Mouse (Mus musculus) midbrain, postnatal 0 days (tissue): ENCODE results near the gene Asic5. TPM values are rescaled to one million over a fixed set of nuclear protein-coding genes. Genes with fewer than 3 reads are reported as not detected.

Source experiments
- ATAC-seq: fragments of 200-750 bp; cut with Nextera tagmentation; 2 replicates; pipeline ENCODE4 v1.8.0; 2017; ENCODE audit warnings: moderate number of reproducible peaks, mild to moderate bottlenecking, moderate TSS enrichment, moderate library complexity; ENCODE audit not compliant: low FRiP score
- DNase-seq: peaks from one replicate; pipeline ENCODE4 v3.0.0-alpha.2; 2015; ENCODE audit warnings: low spot score
- H3K27ac ChIP-seq: fragments of 300-500 bp; sonication (generic); 2 replicates; pipeline ENCODE4 v1.5.1; 2014; ENCODE audit warnings: low read depth, mild to moderate bottlenecking, low read length, mixed read lengths
- H3K27me3 ChIP-seq: fragments of 300-500 bp; sonication (generic); 2 replicates; pipeline ENCODE4 v1.6.1; 2014; ENCODE audit warnings: low read length, control low read depth, mixed read lengths; ENCODE audit not compliant: insufficient read depth
- H3K36me3 ChIP-seq: fragments of 300-500 bp; sonication (generic); 2 replicates; pipeline ENCODE4 v1.6.1; 2014; ENCODE audit warnings: low read length, control low read depth, mixed read lengths; ENCODE audit not compliant: insufficient read depth
- H3K4me1 ChIP-seq: fragments of 300-500 bp; sonication (generic); 2 replicates; pipeline ENCODE4 v1.6.1; 2014; ENCODE audit warnings: mild to moderate bottlenecking, control low read depth, antibody characterized with exemption, low read length, mixed read lengths; ENCODE audit not compliant: insufficient read depth
- H3K4me2 ChIP-seq: fragments of 300-500 bp; sonication (generic); 2 replicates; pipeline ENCODE4 v1.6.1; 2014; ENCODE audit warnings: low read depth, mild to moderate bottlenecking, low read length, mixed read lengths; ENCODE audit not compliant: poor library complexity, severe bottlenecking
- H3K4me3 ChIP-seq: fragments of 300-500 bp; sonication (generic); 2 replicates; pipeline ENCODE4 v1.5.1; 2014; ENCODE audit warnings: low read depth, mild to moderate bottlenecking, low read length, moderate library complexity
- H3K9ac ChIP-seq: fragments of 300-500 bp; sonication (generic); replicated peaks from 2 replicates; pipeline ENCODE4 v1.6.1; 2014; ENCODE audit warnings: mild to moderate bottlenecking, low read length, moderate library complexity, mixed read lengths; ENCODE audit not compliant: poor library complexity, severe bottlenecking
- H3K9me3 ChIP-seq: fragments of 300-500 bp; sonication (generic); 2 replicates; pipeline ENCODE4 v1.6.1; 2016; ENCODE audit warnings: low read length, control low read depth
- CTCF ChIP-seq: IDR thresholded peaks from 2 replicates; pipeline ENCODE4 v1.5.1; 2016; ENCODE audit warnings: antibody characterized with exemption, mild to moderate bottlenecking
- WGBS: fragments of 180-500 bp; shearing (Covaris S2); extraction: QIAGEN DNeasy Blood & Tissue Kit; methylation state at CpG from one replicate; pipeline ENCODE4 v1.1.7; 2014; 5-methylcytosine and 5-hydroxymethylcytosine counted together
- polyA plus RNA-seq: library from polyadenylated mRNA; unstranded; fragments of >200 nt; fragmentation: Nextera tagmentation; extraction: Ambion mirVana; gene quantifications from 2 replicates; pipeline ENCODE4 v1.2.1, GENCODE M21; 2015
- total RNA-seq: library from RNA; depleted of rRNA; stranded (reverse); fragments of >200 nt; gene quantifications from 2 replicates; pipeline ENCODE4 v1.2.3, GENCODE M21; 2014

Gene Asic5
- total and polyA plus RNA-seq, 2 experiments from 2014 or later = 0.09 TPM; not detected in 1

DNA sequence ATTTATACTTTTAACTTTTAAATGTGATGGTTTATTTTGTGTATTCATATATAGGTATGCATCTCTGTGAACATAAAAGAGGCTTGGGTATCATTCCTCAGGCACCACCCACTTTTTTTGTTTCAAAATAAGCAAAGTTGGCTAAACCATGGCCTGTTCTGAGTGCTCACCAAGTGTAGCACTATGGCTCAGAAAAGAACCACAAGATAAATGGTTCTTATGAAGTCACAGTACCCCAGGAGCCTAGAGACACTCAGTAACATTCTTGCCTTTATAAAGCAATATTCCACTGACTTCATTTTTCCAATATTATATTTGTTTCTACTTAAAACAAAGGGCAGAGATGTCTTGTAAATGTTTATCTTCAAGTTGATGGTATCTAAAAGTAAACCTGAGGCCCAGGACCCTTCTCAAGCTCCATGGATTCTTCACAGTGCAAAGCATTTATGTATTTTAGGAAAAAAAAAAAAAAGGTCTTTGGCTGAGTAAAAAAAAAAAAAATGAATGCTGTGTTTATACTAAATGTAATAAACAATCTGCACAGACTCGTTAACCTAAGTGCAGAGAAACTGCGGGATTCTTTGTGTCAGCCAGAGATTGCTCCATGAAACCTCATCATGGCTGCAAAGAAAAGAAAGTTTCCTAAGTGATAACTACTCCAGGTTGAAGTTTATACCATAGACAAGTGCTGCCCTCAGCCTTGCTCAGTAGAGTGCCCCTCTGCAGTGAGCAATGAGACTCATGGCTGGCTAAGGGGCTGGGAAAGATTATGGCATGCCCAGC, 54.4 kb downstream of the Asic5 start:
- no peak overlapping the region for H3K4me3 ChIP-seq
- H3K27me3 ChIP-seq = no peaks in the 10 kb centered on the region
- ATAC-seq (no peak), DNase-seq (no peak)
- H3K4me1 ChIP-seq = no peaks in the 10 kb centered on the region
- 93% methylated on average over 2 of the region's 2 CpGs for WGBS
- H3K36me3 ChIP-seq = peaks cover 19% of the 10 kb centered on the region; the same call in 1 of the 2 replicates
- TF ChIP-seq CTCF = no peak
- H3K4me2 ChIP-seq = no peak overlapping the region
- H3K27ac ChIP-seq = no peak overlapping the region
- H3K9ac ChIP-seq = no peak overlapping the region
- H3K9me3 ChIP-seq = no peaks in the 10 kb centered on the region

DNA sequence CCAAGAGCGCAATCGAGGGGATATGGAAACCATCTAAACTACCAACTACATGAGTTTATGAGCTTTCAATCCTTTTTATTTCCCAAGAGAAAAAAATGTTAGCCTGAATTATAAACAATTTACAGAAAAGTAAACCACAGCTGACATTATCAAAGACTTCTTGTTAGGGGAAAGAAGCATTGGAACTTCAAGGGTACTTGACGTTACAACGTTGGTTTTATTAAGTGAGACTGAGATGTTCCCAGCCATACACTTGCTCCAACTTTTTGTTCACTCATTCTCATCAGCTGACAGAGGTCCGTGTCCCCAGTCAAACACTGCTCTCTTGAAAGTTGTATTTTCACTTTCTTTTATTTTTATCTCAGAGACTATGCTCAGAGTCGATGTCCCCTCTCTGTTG, 61.6 kb downstream of the Asic5 start:
- Histone ChIP-seq H3K4me2 (no peak overlapping the region), H3K27ac (no peak overlapping the region), H3K27me3 (no peaks in the 10 kb centered on the region), H3K4me3 (no peak overlapping the region), H3K9me3 (no peaks in the 10 kb centered on the region), H3K9ac (no peak overlapping the region), H3K4me1 (no peaks in the 10 kb centered on the region), H3K36me3 (peaks cover 29% of the 10 kb centered on the region)
- WGBS = 87% methylated on average over 6 of the region's 6 CpGs
- no peak for TF ChIP-seq CTCF
- ATAC-seq (no peak), DNase-seq (no peak)

DNA sequence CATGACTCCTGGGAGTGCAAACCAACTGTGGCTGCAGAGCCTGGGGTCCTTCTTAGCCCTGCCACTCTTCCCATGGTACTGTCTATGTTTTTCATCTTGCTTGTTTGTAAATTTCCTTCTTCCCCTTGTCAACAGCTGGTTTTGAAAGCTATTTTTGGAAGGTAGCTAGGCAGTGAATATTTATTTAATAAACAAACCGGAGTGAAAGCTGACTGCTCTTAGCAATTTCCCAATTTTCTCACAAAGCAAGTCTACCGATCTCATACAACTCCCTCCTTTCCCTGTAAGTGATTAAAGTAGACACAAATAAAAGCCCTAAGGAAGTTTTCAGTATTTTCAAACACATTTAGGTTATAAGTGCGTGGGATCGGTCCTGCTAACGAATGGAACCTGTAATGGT, 62.8 kb downstream of the Asic5 start:
- no peaks in the 10 kb centered on the region for H3K4me1 ChIP-seq
- no peak for TF ChIP-seq CTCF
- no peaks in the 10 kb centered on the region for H3K27me3 ChIP-seq
- no peak overlapping the region for H3K9ac ChIP-seq
- H3K4me3 ChIP-seq = no peak overlapping the region
- no peak for DNase-seq
- H3K4me2 ChIP-seq = no peak overlapping the region
- no peaks in the 10 kb centered on the region for H3K9me3 ChIP-seq
- peaks cover 29% of the 10 kb centered on the region for H3K36me3 ChIP-seq
- H3K27ac ChIP-seq = no peak overlapping the region
- ATAC-seq = no peak
- 90% methylated on average over 5 of the region's 5 CpGs for WGBS

DNA sequence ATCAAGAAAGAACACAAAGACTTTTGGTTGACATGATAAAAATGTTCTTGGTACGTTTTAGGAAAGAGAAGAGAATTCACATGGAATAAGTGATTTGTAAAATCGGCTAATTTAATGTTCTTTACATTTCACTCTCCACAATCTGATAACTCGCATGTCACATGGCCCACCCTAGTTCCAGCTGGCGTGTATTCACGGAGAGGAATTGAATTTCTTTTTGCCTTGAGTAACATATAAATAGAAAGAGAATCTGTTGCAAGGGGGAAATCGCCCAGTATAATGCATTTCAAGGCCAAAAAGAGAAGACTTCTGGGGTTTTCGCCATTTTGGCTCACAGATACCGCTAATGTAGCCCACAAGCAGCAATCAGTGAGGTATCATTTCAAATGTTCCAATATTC, 64.0 kb downstream of the Asic5 start:
- DNase-seq = no peak
- Histone ChIP-seq H3K9ac (no peak overlapping the region), H3K9me3 (no peaks in the 10 kb centered on the region), H3K4me1 (no peaks in the 10 kb centered on the region), H3K27ac (no peak overlapping the region), H3K27me3 (no peaks in the 10 kb centered on the region), H3K4me2 (no peak overlapping the region), H3K36me3 (peaks cover 26% of the 10 kb centered on the region), H3K4me3 (no peak overlapping the region)
- no peak for ATAC-seq
- WGBS = 93% methylated on average over 8 of the region's 8 CpGs
- TF ChIP-seq CTCF = no peak

DNA sequence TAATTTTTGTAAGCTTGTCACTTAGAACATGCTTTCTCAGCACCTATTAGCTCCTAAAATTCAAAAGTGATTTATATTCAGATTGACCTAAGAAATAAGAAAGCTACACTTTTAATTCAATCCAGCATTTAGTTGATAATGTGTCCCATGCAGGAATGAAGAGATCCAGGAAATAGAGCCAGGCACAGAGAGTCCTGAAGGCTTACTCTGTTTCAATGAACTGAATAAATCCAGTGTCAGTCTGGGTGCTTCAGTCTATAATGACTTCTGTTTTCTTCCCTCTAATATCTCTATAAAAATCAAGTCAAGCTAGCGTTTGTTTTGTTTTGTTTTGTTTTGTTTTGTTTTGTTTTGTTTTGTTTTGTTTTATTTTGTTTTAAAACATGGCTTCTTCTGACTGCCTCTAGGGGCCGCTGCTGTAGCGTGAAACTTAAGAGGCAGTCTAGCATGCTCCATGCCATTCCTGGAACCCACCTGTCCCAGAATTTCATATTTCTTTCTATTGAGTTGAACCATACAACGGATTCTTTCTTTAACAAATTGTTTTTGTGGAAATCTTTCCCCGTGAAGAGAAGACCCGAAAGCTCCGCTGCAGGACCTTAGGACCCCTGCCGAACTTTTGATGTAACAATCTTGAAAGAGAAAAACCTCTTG, 65.1 kb downstream of the Asic5 start:
- H3K4me2 ChIP-seq = no peak overlapping the region
- ATAC-seq (peak; percentile 63; the same call in 1 of the 2 replicates), DNase-seq (peak; percentile 80)
- peaks cover 26% of the 10 kb centered on the region for H3K36me3 ChIP-seq
- no peaks in the 10 kb centered on the region for H3K9me3 ChIP-seq
- no peaks in the 10 kb centered on the region for H3K4me1 ChIP-seq
- H3K27ac ChIP-seq = no peak overlapping the region
- peak; percentile 88 for TF ChIP-seq CTCF
- no peak overlapping the region for H3K9ac ChIP-seq
- no peaks in the 10 kb centered on the region for H3K27me3 ChIP-seq
- WGBS = 27% methylated on average over 8 of the region's 8 CpGs
- no peak overlapping the region for H3K4me3 ChIP-seq

- no peak for TF ChIP-seq CTCF
- ATAC-seq (no peak), DNase-seq (no peak)
- Histone ChIP-seq H3K4me3 (no peak overlapping the region), H3K36me3 (peaks cover 24% of the 10 kb centered on the region), H3K4me1 (no peaks in the 10 kb centered on the region), H3K27ac (no peak overlapping the region), H3K9me3 (no peaks in the 10 kb centered on the region), H3K27me3 (no peaks in the 10 kb centered on the region), H3K9ac (no peak overlapping the region), H3K4me2 (no peak overlapping the region)
- WGBS = 48% methylated on average over 4 of the region's 4 CpGs
These were observed 66.0 kb downstream of the Asic5 start for GRCm38 (mm10) chr3:82048078-82048477.
